Mouse (Mus musculus) mammary gland, adult 2 months (tissue): ENCODE results near the gene Atpaf2. TPM values are rescaled to one million over a fixed set of nuclear protein-coding genes. Genes with fewer than 3 reads are reported as not detected.

Experiments used
- polyA plus RNA-seq: library from polyadenylated mRNA; depleted of rRNA; stranded (reverse); fragments of >200 nt; gene quantifications from 2 replicates; pipeline ENCODE4 v1.2.3, GENCODE M21; 2012; ENCODE audit warnings: low replicate concordance; rRNA removed

Gene Atpaf2
- 51.7 and 66.1 TPM in 2 replicates for polyA plus RNA-seq

GRCm38 (mm10) chr11:60417717-60418472 lies at the start of gene Atpaf2:
Atpaf2 (minus strand) TSS chr11:60418457.

GRCm38 (mm10) chr11:60454080-60454744 lies 36.0 kb upstream of the Atpaf2 start, which contains the start of gene Drg2:
Drg2 (plus strand) TSS chr11:60454591.

GRCm38 (mm10) chr11:60416963-60417716 lies 1.1 kb downstream of the Atpaf2 start, which contains the start of gene Gid4:
Gid4 (plus strand) TSS chr11:60417145.

GRCm38 (mm10) chr11:60352559-60353411 lies 65.5 kb downstream of the Atpaf2 start, which contains the start of the genes Tom1l2 and Drc3:
Tom1l2 (minus strand) TSS chr11:60352905.
Drc3 (plus strand) TSS chr11:60353329.

Other genes starting within 250 kb of the Atpaf2 start
- 774 and 1,174 TPM in 2 replicates for gene Srebf1, start 195.9 kb downstream of the Atpaf2 start, polyA plus RNA-seq
- gene Tom1l2, start 65.6 kb downstream of the Atpaf2 start, polyA plus RNA-seq: 84.4 and 85.5 TPM in 2 replicates
- gene Drc3, start 65.1 kb downstream of the Atpaf2 start, polyA plus RNA-seq: 0.29 and 2.2 TPM in 2 replicates
- 31.2 and 42.4 TPM in 2 replicates for gene Gid4, start 1.3 kb downstream of the Atpaf2 start, polyA plus RNA-seq
- gene Drg2, start 36.1 kb upstream of the Atpaf2 start, polyA plus RNA-seq: 38.9 and 50.1 TPM in 2 replicates
- 0.17 and 0.19 TPM in 2 replicates for gene Myo15, start 50.9 kb upstream of the Atpaf2 start, polyA plus RNA-seq
- gene Alkbh5, start 117.9 kb upstream of the Atpaf2 start, polyA plus RNA-seq: 30.1 and 33.6 TPM in 2 replicates